Mouse (Mus musculus) kidney, postnatal 4 days (tissue): ENCODE data around the gene Hormad2.
A peak's percentile ranks its signal among the peaks of the same experiment; 100 is the strongest.

ENCODE experiments used
- DNase-seq, 2 experiments: peaks; one replicate each; pipeline ENCODE4 v3.0.0; 2021; ENCODE audit warnings: mixed read lengths in 2 of 2

Hormad2 gene

GRCm38 (mm10) chr11:4299735-4300474 is 141.0 kb downstream of the Hormad2 start:
- DNase-seq: peak; percentile 41 to 60

- DNase-seq: peak; percentile 56 to 71
Measured at GRCm38 (mm10) chr11:4299191-4299590, 141.7 kb downstream of the Hormad2 start.

- peak; percentile 39 to 45 for DNase-seq
Measured at GRCm38 (mm10) chr11:4298615-4299014, 142.3 kb downstream of the Hormad2 start.

- DNase-seq: peak in 1 of 2 experiments; percentile 47
Measured at GRCm38 (mm10) chr11:4297753-4298152, 143.2 kb downstream of the Hormad2 start.

GRCm38 (mm10) chr11:4296610-4297275 is 144.2 kb downstream of the Hormad2 start:
- no peak for DNase-seq
